Mouse (Mus musculus) regulatory T cell (primary cell): Measurements from ENCODE around the gene Zmynd10.
"Not testable (repeated sequence)": the region's sequence is repeated elsewhere in the genome, so short reads cannot be mapped to it uniquely, and the experiment has no call there.

Source experiments
- in situ Hi-C: fragments of 300-600 bp; cut with MboI, MseI; formaldehyde crosslinking; loops from one replicate; pipeline ENCODE4 v1.15.1; 2025; ENCODE audit warnings: high pct_unique_total_duplicates

Zmynd10 gene

GRCm38 (mm10) chr9:107553541-107554318 lies 6.6 kb downstream of the Zmynd10 start:
- in situ Hi-C loops = loop anchor here (5.0 kb wide), 1 partner anchor 319 kb away; the partner anchor contains the start of gene Rbm6

- in situ Hi-C loops = loop anchor here (5.0 kb wide), 1 partner anchor 318 kb away; the partner anchor contains the start of gene Rbm6
Observed at GRCm38 (mm10) chr9:107554319-107554825, 7.3 kb downstream of the Zmynd10 start.

GRCm38 (mm10) chr9:107555031-107555457 lies 7.9 kb downstream of the Zmynd10 start:
- in situ Hi-C loops = no loop called here

GRCm38 (mm10) chr9:107555701-107556100 lies 8.6 kb downstream of the Zmynd10 start:
- in situ Hi-C loops = no loop called here

- in situ Hi-C loops = no loop called here
Observed at GRCm38 (mm10) chr9:107556346-107556745, 9.2 kb downstream of the Zmynd10 start.

GRCm38 (mm10) chr9:107563029-107563581 lies 16.0 kb downstream of the Zmynd10 start, which contains the start of gene Tusc2:
Gene Tusc2, plus strand, starts transcription at chr9:107563255.
- in situ Hi-C loops = no loop called here

- in situ Hi-C loops = not testable (repeated sequence)
Observed at GRCm38 (mm10) chr9:107565556-107565955, 18.5 kb downstream of the Zmynd10 start.

- in situ Hi-C loops = no loop called here
Observed at GRCm38 (mm10) chr9:107566041-107566709, 19.1 kb downstream of the Zmynd10 start.

GRCm38 (mm10) chr9:107566855-107567254 lies 19.8 kb downstream of the Zmynd10 start:
- in situ Hi-C loops = no loop called here

- in situ Hi-C loops = no loop called here
Observed at GRCm38 (mm10) chr9:107567702-107568319, 20.7 kb downstream of the Zmynd10 start, which contains the start of gene Hyal2. Gene Hyal2, plus strand, starts transcription at chr9:107567945.

GRCm38 (mm10) chr9:107568331-107569261 lies 21.5 kb downstream of the Zmynd10 start:
- in situ Hi-C loops = no loop called here

- in situ Hi-C loops = no loop called here
Observed at GRCm38 (mm10) chr9:107569270-107569669, 22.2 kb downstream of the Zmynd10 start.

GRCm38 (mm10) chr9:107570016-107570415 lies 22.9 kb downstream of the Zmynd10 start:
- in situ Hi-C loops = no loop called here

- in situ Hi-C loops = no loop called here
Observed at GRCm38 (mm10) chr9:107570845-107571244, 23.7 kb downstream of the Zmynd10 start.

GRCm38 (mm10) chr9:107571534-107572326 lies 24.6 kb downstream of the Zmynd10 start:
- in situ Hi-C loops = no loop called here

- in situ Hi-C loops = no loop called here
Observed at GRCm38 (mm10) chr9:107572327-107572662, 25.2 kb downstream of the Zmynd10 start.

- in situ Hi-C loops = not testable (repeated sequence)
Observed at GRCm38 (mm10) chr9:107573774-107574173, 26.7 kb downstream of the Zmynd10 start.

- in situ Hi-C loops = no loop called here
Observed at GRCm38 (mm10) chr9:107575579-107576356, 28.7 kb downstream of the Zmynd10 start.
